Mouse (Mus musculus): ENCODE measurements around the gene Gpr6. TPM values are rescaled to one million over a fixed set of nuclear protein-coding genes. Genes with fewer than 3 reads are reported as not detected.

The Gpr6 gene
- total RNA-seq (2021) = not detected
- long read RNA-seq, experiment 1 = 0 reads
- long read RNA-seq, experiment 2 = 0 reads

- peak; percentile 3 for DNase-seq
Observed at GRCm38 (mm10) chr10:41072116-41072515, at the start of gene Gpr6. Gene Gpr6 (minus strand): TSS chr10:41072285.

- DNase-seq = no peak
Observed at GRCm38 (mm10) chr10:41100060-41100459, 28.0 kb upstream of the Gpr6 start.

GRCm38 (mm10) chr10:41098137-41098536 lies 26.1 kb upstream of the Gpr6 start:
- no peak for DNase-seq

- DNase-seq = peak; percentile 13
Observed at GRCm38 (mm10) chr10:41088852-41089251, 16.8 kb upstream of the Gpr6 start.

GRCm38 (mm10) chr10:41071696-41072095 lies 389 bp downstream of the Gpr6 start:
- peak; percentile 68 for DNase-seq

GRCm38 (mm10) chr10:41070693-41071651 lies 1.1 kb downstream of the Gpr6 start:
- no peak for DNase-seq

- no peak for DNase-seq
Observed at GRCm38 (mm10) chr10:41060250-41060831, 11.7 kb downstream of the Gpr6 start.

GRCm38 (mm10) chr10:41055581-41055980 lies 16.5 kb downstream of the Gpr6 start:
- DNase-seq = no peak

GRCm38 (mm10) chr10:41054005-41054404 lies 18.1 kb downstream of the Gpr6 start:
- no peak for DNase-seq

- DNase-seq = no peak
Observed at GRCm38 (mm10) chr10:41042272-41042671, 29.8 kb downstream of the Gpr6 start.

- DNase-seq = no peak
Observed at GRCm38 (mm10) chr10:41041478-41041877, 30.6 kb downstream of the Gpr6 start.

- no peak for DNase-seq
Observed at GRCm38 (mm10) chr10:41040530-41041085, 31.5 kb downstream of the Gpr6 start.

- DNase-seq = no peak
Observed at GRCm38 (mm10) chr10:41038476-41038875, 33.6 kb downstream of the Gpr6 start.

- DNase-seq = peak; percentile 53
Observed at GRCm38 (mm10) chr10:41037722-41038121, 34.4 kb downstream of the Gpr6 start.

GRCm38 (mm10) chr10:41032811-41033210 lies 39.3 kb downstream of the Gpr6 start:
- peak; percentile 46 for DNase-seq

GRCm38 (mm10) chr10:41024860-41025259 lies 47.2 kb downstream of the Gpr6 start:
- DNase-seq = no peak

GRCm38 (mm10) chr10:41024406-41024805 lies 47.7 kb downstream of the Gpr6 start:
- DNase-seq = no peak

- no peak for DNase-seq
Observed at GRCm38 (mm10) chr10:41022226-41022625, 49.9 kb downstream of the Gpr6 start.

Other genes with a start within 250 kb of the Gpr6 start
- gene Cdc40, start 189.0 kb downstream of the Gpr6 start, total RNA-seq (2021) = 10 to 100 TPM; 23.3 to 26.7 TPM
- 1 to 10 TPM; 5.5 to 6.7 TPM for gene Wasf1, start 188.8 kb downstream of the Gpr6 start, total RNA-seq (2021)
- gene Fig4, start 231.0 kb upstream of the Gpr6 start, total RNA-seq (2021) = 10 to 100 TPM; 13.3 to 16.4 TPM
- not detected for gene Ak9, start 231.7 kb upstream of the Gpr6 start, total RNA-seq (2021)

All from adrenal gland, postnatal 10 days (tissue).